Mouse (Mus musculus) kidney, postnatal 36 days (tissue): ENCODE measurements around the gene Dll4.
A peak's percentile ranks its signal among the peaks of the same experiment; 100 is the strongest.

ENCODE experiments used
- DNase-seq, 2 experiments: peaks; one replicate each; pipeline ENCODE4 v3.0.0; 2021 to 2022; ENCODE audit warnings: mixed read lengths in 2 of 2

Dll4 gene

GRCm38 (mm10) chr2:119335535-119335934, 10.0 kb downstream of the Dll4 start:
- no peak for DNase-seq

DNA sequence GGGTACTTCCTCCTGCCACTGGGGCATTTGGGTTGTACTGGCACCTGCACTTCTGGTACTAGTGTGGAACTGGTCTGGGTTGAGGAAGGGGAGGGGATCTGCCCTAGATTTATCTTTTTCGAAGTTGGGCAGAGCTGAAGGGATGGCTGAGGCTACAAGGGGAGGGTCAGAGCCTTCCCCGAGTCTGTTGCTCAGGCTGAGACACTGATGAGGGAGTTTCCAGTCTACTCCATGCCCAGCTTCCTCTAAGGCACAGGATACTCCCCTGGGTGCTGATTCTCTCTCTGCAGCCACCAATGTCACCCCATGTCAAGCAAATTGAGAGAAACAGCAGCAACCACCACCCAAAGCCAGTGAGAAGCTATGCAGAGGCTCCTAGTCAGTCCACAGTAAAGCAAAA, 10.4 kb downstream of the Dll4 start:
- no peak for DNase-seq

- peak; percentile 57 to 64 for DNase-seq
Measured at GRCm38 (mm10) chr2:119336470-119336869, 10.9 kb downstream of the Dll4 start.

- peak; percentile 92 to 96 for DNase-seq
Measured at GRCm38 (mm10) chr2:119337425-119338265, 12.1 kb downstream of the Dll4 start.

DNA sequence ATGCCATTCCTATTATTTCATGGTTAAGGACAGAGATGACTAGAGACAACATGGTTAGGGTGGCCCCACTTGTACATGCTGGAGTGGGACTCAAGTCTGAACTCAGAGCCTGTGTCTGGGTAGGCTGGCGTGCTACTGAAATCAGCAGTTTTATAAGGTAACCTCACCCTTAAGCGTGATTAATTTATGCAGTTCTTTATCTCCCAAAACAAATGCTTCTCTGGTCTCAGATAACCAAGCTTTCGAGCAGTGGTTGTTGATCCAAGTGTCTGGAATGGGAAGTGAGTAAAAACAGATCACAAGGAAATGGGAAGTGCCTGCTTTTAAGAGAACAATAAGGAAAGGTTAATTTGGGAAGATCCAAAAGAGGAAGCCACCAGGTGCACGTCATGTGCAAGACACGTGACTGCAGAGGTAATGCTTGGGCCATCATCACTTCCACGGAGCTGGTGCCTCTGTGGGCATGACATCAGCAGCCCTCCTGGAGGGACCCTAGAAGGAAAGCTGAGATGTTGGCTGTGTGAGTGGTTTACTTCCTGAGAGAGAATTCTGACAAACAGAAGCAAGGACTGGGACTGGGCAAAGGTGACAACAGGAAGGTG, 19.1 kb downstream of the Dll4 start:
- DNase-seq, result no peak

DNA sequence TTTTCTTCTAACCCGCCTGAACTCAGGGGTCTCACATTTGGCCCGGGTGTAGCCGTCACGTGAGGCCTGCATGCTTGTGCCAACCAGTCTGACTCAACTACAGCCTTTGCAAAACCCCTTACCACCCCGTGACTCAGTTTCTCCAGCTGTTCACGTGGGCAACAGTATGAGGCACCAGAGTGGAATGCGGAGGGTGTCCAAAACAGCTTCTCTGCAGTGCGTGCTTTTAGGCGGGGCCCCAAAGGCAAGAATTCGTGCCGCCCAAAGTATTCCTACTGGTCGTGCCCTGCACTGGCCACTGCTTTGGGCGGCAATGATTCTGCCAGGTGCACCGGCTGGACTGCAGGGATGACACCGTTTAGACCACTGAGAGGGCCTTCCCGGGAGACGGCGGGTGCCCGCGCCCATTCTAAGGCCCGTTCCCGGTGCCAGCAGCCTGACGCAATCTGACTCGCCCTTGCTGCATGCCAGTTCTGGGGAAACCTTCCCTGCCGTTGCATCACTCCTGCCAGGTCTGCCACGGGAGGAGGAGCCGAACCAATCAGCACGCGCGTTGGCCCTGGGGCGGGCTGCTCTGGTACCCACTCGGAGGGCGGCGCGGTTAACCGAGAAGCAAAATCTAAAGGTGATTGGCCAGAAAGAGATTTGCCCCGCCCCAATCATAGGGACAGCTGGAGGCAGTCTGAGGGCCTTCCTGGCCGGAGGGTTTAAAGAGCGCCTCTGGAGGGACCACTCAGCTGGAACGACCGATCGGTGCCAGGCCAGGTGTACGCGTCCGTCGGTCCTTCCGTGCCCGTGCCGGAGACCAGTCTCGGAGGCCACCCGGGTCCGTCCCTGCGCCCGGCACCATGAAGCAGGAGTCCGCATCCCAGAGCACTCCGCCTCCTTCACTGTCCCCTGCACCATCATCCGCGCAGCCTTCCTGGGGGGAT, 25.2 kb downstream of the Dll4 start, which contains the start of gene Chac1:
Gene Chac1, plus strand, starts transcription at position 675 of the 932 bp plus-strand sequence.
- peak; percentile 92 for DNase-seq

- DNase-seq, result no peak
Measured at GRCm38 (mm10) chr2:119353707-119354106, 28.1 kb downstream of the Dll4 start.

- peak in 1 of 2 experiments; percentile 50 for DNase-seq
Measured at GRCm38 (mm10) chr2:119355089-119355488, 29.5 kb downstream of the Dll4 start.

GRCm38 (mm10) chr2:119355651-119356050, 30.1 kb downstream of the Dll4 start:
- DNase-seq, result peak; percentile 80 to 84

DNA sequence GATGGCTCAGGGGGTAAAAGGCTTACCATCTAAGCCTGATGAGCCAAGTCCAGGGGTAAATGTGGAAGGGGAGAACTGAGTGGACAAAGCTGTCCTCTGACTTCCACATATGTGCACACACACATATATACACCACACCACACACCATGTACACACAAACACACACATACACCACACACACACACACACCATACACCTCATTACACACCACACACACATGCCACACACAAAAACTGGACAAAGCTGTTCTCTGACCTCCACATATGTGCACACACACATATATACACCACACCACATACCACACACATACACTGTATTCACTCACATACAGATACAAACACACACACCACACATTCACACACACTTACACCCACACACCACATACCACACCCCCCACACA, 30.7 kb downstream of the Dll4 start:
- DNase-seq, result no peak

- DNase-seq, result no peak
Measured at GRCm38 (mm10) chr2:119356805-119357204, 31.2 kb downstream of the Dll4 start.

DNA sequence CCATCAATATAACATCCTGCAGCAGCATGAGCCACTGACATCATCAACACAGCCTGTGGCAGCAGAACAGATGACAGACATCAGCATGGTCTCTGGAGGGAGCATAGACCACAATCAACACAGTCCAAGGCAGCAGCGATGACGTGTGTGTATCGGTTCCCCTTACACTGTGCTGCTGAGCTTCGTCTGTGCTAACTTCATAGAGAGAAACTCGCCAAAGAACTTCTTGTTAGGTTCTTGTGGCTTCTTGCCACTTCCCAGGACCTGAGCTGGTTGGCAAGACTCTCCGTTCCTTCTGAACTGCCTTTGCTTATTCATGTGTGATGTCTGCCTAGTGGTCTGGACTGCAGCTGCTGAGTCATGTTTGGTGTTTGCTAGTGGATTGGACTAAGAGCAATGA, 32.7 kb downstream of the Dll4 start:
- DNase-seq, result peak; percentile 29 to 53

GRCm38 (mm10) chr2:119359721-119360291, 34.2 kb downstream of the Dll4 start:
- DNase-seq, result no peak

DNA sequence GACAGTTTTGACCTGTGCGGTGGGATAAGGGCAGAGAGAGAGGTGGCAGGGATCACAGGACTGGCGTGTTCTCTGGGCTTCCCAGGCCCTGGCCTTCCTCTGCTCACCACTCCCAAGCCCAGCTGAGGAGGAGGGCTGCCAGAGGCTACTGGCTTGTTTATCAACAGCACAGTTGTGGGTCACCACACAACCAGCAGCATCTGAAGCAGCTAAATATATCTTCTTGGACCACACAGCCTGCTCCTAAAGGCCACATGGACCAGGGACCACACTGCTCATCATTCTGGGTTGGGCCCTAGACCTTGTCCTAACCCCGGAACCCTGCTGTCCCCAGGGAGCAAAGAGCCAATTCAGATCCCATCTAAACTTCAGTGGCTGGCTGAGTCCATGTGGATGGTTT, 39.4 kb downstream of the Dll4 start:
- DNase-seq, result peak in 1 of 2 experiments; percentile 14

GRCm38 (mm10) chr2:119367346-119367745, 41.8 kb downstream of the Dll4 start:
- DNase-seq, result no peak

GRCm38 (mm10) chr2:119370116-119370515, 44.5 kb downstream of the Dll4 start:
- peak in 1 of 2 experiments; percentile 9 for DNase-seq

GRCm38 (mm10) chr2:119377286-119377685, 51.7 kb downstream of the Dll4 start:
- peak; percentile 53 to 66 for DNase-seq

GRCm38 (mm10) chr2:119377826-119378225, 52.2 kb downstream of the Dll4 start:
- peak in 1 of 2 experiments; percentile 43 for DNase-seq

DNA sequence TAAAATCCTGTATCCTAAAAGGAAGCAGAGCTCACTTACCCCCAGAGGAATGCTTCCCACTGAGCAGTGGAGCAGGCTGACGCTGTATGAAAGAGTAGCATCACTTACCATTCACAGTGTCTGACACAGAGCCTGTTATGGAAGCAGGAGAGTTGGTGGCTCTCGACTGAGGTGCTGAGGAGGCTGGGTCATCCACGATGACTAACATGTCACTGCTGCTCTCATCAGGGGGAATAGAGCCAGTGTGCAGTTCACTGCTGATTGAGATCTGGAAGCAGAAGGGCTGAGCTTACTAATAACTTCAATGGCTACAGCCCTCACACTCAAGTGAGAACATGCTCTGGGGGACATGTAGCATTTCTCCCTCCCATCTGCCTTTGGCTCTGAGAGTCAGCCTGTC, 53.9 kb downstream of the Dll4 start:
- no peak for DNase-seq
